Mouse (Mus musculus) lung, adult 2 months (tissue): ENCODE results near the gene Cpz.

Experiments
- CTCF ChIP-seq: fragments of 200-500 bp; IDR thresholded peaks from 2 replicates; pipeline ENCODE4 v1.5.1; 2011; ENCODE audit warnings: mild to moderate bottlenecking, low read length, control low read depth; ENCODE audit not compliant: insufficient read depth
- POLR2A ChIP-seq: fragments of 200-500 bp; IDR thresholded peaks from 2 replicates; pipeline ENCODE4 v1.6.1; 2011; ENCODE audit warnings: low read depth, mild to moderate bottlenecking, control low read depth, low read length, borderline replicate concordance; ENCODE audit errors: extremely low read depth

DNA sequence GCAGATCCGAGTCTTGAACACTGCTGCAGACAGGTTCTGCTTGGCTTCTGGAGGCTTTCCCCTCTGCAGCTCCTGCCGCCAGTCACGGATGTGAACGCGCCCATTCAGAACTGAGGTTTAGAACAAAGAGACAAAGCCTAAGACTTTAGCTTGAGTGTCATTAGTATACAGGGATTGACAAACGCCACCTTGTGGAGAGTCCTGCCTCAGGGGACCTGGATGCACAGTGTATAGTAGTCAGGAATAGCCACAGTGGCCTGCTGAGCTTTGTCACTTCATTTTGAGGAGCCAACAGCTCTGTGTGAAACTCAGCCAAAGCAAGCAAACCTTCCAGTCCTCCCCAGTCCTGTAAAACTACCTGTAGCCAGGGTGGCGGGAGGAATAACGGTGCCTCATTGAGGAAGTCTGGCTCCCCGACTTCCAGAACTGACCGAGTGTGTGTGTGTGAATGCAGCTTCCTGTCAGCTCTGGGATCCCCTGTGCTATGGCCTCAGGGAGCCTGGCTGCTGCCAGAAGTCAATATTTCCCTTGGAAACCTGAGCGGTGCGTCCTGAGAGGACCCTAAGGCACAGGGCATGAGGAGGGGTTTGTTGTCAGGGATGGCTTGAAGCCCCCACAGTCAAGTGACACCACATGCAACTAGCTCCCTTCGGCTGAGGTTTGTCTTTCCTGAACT lies 32.6 kb upstream of the Cpz start:
- TF ChIP-seq POLR2A (no peak), CTCF (no peak)
